Mouse (Mus musculus) liver, embryonic 12.5 days (tissue): ENCODE results near the gene Gm27179. TPM values are rescaled to one million over a fixed set of nuclear protein-coding genes. Genes with fewer than 3 reads are reported as not detected.
"Not testable (repeated sequence)": the region's sequence is repeated elsewhere in the genome, so short reads cannot be mapped to it uniquely, and the experiment has no call there.

Experiments
- ATAC-seq: fragments of 200-750 bp; cut with Nextera tagmentation; 2 replicates; pipeline ENCODE4 v1.8.0; 2017; ENCODE audit warnings: moderate number of reproducible peaks, mild to moderate bottlenecking, moderate library complexity
- H3K27ac ChIP-seq: fragments of 300-500 bp; sonication (generic); 2 replicates; pipeline ENCODE4 v1.5.1; 2016; ENCODE audit warnings: mild to moderate bottlenecking
- H3K27me3 ChIP-seq: fragments of 300-500 bp; sonication (generic); replicated peaks from 2 replicates; pipeline ENCODE4 v1.6.1; 2016; ENCODE audit warnings: mild to moderate bottlenecking, moderate library complexity
- H3K36me3 ChIP-seq: fragments of 300-500 bp; sonication (generic); 2 replicates; pipeline ENCODE4 v1.6.1; 2016; ENCODE audit warnings: mild to moderate bottlenecking, moderate library complexity
- H3K4me1 ChIP-seq: fragments of 300-500 bp; sonication (generic); 2 replicates; pipeline ENCODE4 v1.6.1; 2016
- H3K4me2 ChIP-seq: fragments of 300-500 bp; sonication (generic); 2 replicates; pipeline ENCODE4 v1.6.1; 2016; ENCODE audit warnings: mild to moderate bottlenecking, moderate library complexity
- H3K4me3 ChIP-seq: fragments of 300-500 bp; sonication (generic); 2 replicates; pipeline ENCODE4 v1.5.1; 2016; ENCODE audit warnings: mild to moderate bottlenecking, moderate library complexity
- H3K9ac ChIP-seq: fragments of 300-500 bp; sonication (generic); 2 replicates; pipeline ENCODE4 v1.6.1; 2016; ENCODE audit warnings: mild to moderate bottlenecking, moderate library complexity
- H3K9me3 ChIP-seq: fragments of 300-500 bp; sonication (generic); replicated peaks from 2 replicates; pipeline ENCODE4 v1.6.1; 2016; ENCODE audit warnings: mild to moderate bottlenecking, moderate library complexity
- WGBS: fragments of 180-500 bp; shearing (Covaris S2); methylation state at CpG from one replicate; pipeline ENCODE4 v1.1.7; 2016; ENCODE audit not compliant: insufficient replicate concordance; 5-methylcytosine and 5-hydroxymethylcytosine counted together
- polyA plus RNA-seq: library from polyadenylated mRNA; unstranded; fragments of >200 nt; fragmentation: Nextera tagmentation; extraction: Ambion mirVana; gene quantifications from 2 replicates; pipeline ENCODE4 v1.2.1, GENCODE M21; 2016

Gm27179 gene
- polyA plus RNA-seq: 0.07 TPM in 1 of 2 replicates, not detected in the other

- H3K27ac ChIP-seq, H3K9ac ChIP-seq, H3K4me1 ChIP-seq, H3K9me3 ChIP-seq, ATAC-seq, H3K4me2 ChIP-seq, H3K36me3 ChIP-seq, H3K27me3 ChIP-seq, H3K4me3 ChIP-seq: not testable (repeated sequence)
- no CpG with 5 or more reads among the region's 2 CpGs for WGBS
These were observed at the start of gene Gm27179 for GRCm38 (mm10) chr14:69512449-69512848. Gene Gm27179 (minus strand): TSS chr14:69512549.

DNA sequence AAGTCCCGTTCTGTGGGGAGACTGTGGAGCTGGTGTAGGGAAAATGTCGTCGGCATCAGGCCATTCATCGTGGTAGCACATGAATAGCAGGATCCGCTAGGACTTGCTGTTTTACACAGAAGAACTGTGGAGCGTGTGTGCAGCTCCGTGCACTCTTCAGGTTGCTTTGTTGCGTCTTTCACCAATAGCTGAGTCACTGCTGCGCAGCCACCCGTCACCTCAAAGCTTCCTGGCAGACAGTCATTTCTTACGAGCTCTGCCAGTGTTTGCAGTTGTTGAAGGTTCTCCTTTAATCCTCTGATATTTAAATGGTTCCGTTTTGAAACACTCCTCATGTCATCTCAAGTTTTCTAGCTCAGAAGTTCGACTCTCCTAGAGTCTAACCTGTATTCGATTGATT is 45.2 kb upstream of the Gm27179 start:
- not testable (repeated sequence) for H3K4me2 ChIP-seq, H3K9ac ChIP-seq, H3K9me3 ChIP-seq, H3K27me3 ChIP-seq, H3K4me3 ChIP-seq, H3K27ac ChIP-seq, ATAC-seq, H3K36me3 ChIP-seq, H3K4me1 ChIP-seq
- no CpG with 5 or more reads among the region's 14 CpGs for WGBS

DNA sequence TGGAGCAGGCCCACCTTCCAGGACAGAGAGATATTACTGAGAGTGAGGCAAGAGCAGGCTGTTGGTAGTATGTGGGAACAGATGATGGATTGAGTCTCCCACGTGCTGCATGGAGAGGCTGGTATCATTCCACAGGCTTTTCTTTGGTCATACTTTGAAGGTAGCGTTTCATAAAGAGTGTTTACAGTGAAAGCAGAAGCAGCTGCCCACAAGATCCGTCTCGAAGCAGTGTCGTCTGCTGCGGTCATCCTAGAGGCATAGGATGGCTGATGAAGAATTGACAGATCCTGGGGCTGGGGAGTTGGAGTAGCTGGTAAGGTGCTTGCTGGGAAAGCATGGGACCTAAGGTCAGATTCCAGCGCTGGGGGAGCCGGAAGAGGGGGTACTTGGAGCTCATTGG is 44.5 kb upstream of the Gm27179 start:
- H3K27me3 ChIP-seq, H3K4me1 ChIP-seq, H3K36me3 ChIP-seq, ATAC-seq, H3K4me3 ChIP-seq, H3K27ac ChIP-seq, H3K4me2 ChIP-seq, H3K9ac ChIP-seq, H3K9me3 ChIP-seq: not testable (repeated sequence)
- no CpG with 5 or more reads among the region's 8 CpGs for WGBS

DNA sequence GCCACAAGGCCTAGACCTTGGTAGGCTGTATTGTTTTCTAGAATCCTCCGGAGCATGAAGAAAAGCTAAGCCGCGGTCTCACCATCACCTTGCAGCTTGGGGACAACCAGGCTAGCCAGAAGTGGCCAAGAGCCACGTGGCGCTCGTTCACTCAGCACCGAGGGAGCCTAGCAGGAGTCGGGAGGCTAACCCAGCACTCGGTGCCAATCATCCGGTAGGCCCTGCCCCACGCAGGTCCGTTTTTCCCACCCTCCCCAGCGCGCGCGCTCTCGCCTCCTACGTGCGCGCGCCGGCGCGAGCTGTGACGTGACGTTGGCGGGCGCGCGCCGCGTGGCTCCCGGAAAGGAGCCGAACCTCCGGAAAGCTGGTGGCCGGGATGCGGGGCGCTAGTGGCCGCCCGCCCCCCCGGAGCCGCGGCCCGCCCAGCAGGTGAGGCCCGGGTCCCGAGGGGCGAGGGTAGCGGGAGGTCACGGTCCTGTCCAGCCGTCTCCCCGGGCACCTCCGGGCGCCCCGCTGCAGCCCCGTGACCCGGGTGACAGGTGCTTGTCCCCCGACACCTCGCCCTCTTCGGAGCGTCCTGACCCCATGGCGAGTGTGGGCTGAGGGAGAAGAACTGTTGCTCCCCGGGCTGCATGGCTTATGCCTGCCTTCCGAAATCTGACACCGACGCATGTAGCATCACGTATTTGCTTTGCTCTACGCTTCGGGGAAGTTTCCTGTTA is 42.9 kb upstream of the Gm27179 start, which contains the start of gene Entpd4b:
Gene Entpd4b (plus strand): TSS at position 315 of the 722 bp plus-strand sequence.
- H3K27me3 ChIP-seq, H3K4me3 ChIP-seq, H3K4me2 ChIP-seq, H3K9me3 ChIP-seq, H3K4me1 ChIP-seq, H3K27ac ChIP-seq, H3K36me3 ChIP-seq, H3K9ac ChIP-seq: not testable (repeated sequence)
- no CpG with 5 or more reads among the region's 68 CpGs for WGBS
- peak; percentile 95 for ATAC-seq

GRCm38 (mm10) chr14:69547310-69547709 is 35.0 kb upstream of the Gm27179 start:
- H3K27ac ChIP-seq, ATAC-seq, H3K36me3 ChIP-seq, H3K9me3 ChIP-seq, H3K4me2 ChIP-seq, H3K27me3 ChIP-seq, H3K9ac ChIP-seq, H3K4me1 ChIP-seq, H3K4me3 ChIP-seq: not testable (repeated sequence)
- no CpG with 5 or more reads among the region's 4 CpGs for WGBS

- not testable (repeated sequence) for H3K4me1 ChIP-seq, ATAC-seq, H3K4me2 ChIP-seq, H3K27me3 ChIP-seq, H3K9ac ChIP-seq, H3K9me3 ChIP-seq, H3K36me3 ChIP-seq, H3K4me3 ChIP-seq, H3K27ac ChIP-seq
- no CpG with 5 or more reads among the region's 2 CpGs for WGBS
These were observed 32.7 kb upstream of the Gm27179 start for GRCm38 (mm10) chr14:69545052-69545451.

GRCm38 (mm10) chr14:69544033-69544432 is 31.7 kb upstream of the Gm27179 start:
- not testable (repeated sequence) for H3K4me1 ChIP-seq, H3K4me3 ChIP-seq, H3K9ac ChIP-seq, H3K27ac ChIP-seq, H3K27me3 ChIP-seq, H3K4me2 ChIP-seq, H3K36me3 ChIP-seq, H3K9me3 ChIP-seq, ATAC-seq
- no CpG with 5 or more reads among the region's 7 CpGs for WGBS

GRCm38 (mm10) chr14:69542695-69543094 is 30.3 kb upstream of the Gm27179 start:
- ATAC-seq, H3K27ac ChIP-seq, H3K9ac ChIP-seq, H3K27me3 ChIP-seq, H3K4me2 ChIP-seq, H3K4me1 ChIP-seq, H3K9me3 ChIP-seq, H3K4me3 ChIP-seq, H3K36me3 ChIP-seq: not testable (repeated sequence)
- no CpG with 5 or more reads among the region's 7 CpGs for WGBS

- not testable (repeated sequence) for H3K4me3 ChIP-seq, H3K4me1 ChIP-seq, H3K27me3 ChIP-seq, H3K36me3 ChIP-seq, H3K9me3 ChIP-seq, H3K4me2 ChIP-seq, H3K27ac ChIP-seq, H3K9ac ChIP-seq
- WGBS: no CpG with 5 or more reads among the region's 5 CpGs
- ATAC-seq: peak; percentile 96
These were observed 27.8 kb upstream of the Gm27179 start for GRCm38 (mm10) chr14:69540113-69540512.

- no CpG with 5 or more reads among the region's 7 CpGs for WGBS
- not testable (repeated sequence) for H3K36me3 ChIP-seq, H3K4me3 ChIP-seq, H3K9me3 ChIP-seq, H3K4me1 ChIP-seq, H3K9ac ChIP-seq, H3K27ac ChIP-seq, H3K27me3 ChIP-seq, H3K4me2 ChIP-seq
- ATAC-seq: peak; percentile 86
These were observed 24.2 kb upstream of the Gm27179 start for GRCm38 (mm10) chr14:69536539-69536938.

DNA sequence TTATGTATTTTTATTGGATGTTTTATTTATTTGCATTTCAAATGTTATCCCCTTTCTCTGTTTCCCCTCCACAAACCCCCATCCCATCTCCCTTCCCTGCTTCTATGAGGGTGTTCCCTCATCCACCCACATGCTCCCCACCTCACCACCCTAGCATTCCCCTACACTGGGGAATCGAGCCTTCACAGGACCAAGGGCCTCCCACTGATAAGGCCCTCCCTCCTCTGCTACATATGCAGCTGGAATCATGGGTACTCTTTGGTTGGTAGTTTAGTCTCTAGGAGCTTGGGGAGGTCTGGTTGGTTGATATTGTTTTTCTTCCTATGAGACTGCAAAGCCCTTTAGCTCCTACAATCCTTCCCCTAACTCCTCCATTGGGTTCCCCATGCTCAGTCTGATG is 13.9 kb upstream of the Gm27179 start:
- H3K4me3 ChIP-seq, H3K27ac ChIP-seq, H3K9ac ChIP-seq, H3K4me1 ChIP-seq, H3K9me3 ChIP-seq, H3K4me2 ChIP-seq, H3K27me3 ChIP-seq, H3K36me3 ChIP-seq: not testable (repeated sequence)
- no CpG with 5 or more reads among the region's 1 CpGs for WGBS
- ATAC-seq: peak; percentile 88

GRCm38 (mm10) chr14:69523001-69523400 is 10.7 kb upstream of the Gm27179 start:
- H3K27ac ChIP-seq: not testable (repeated sequence)

DNA sequence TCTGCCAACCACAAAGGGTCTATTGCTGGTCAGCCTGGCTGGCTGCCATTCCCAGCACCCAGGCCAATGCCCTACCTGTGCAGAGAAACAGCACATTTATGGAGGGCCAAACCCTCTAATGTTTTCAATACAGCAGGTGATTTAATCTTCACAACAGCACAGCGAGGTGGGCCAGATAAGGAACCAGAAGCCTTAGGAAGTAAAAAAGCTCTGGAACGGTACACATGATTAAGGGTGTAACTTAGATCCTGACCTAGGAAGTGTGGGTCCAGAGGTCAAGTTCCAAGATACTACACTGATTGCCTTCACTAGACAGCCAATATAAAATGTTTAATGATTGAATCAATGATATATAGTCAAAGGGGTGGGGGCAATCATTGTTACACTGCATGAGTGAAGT is 8.5 kb upstream of the Gm27179 start:
- H3K27me3 ChIP-seq, H3K9me3 ChIP-seq, ATAC-seq, H3K9ac ChIP-seq, H3K27ac ChIP-seq, H3K4me1 ChIP-seq, H3K4me2 ChIP-seq, H3K36me3 ChIP-seq, H3K4me3 ChIP-seq: not testable (repeated sequence)
- WGBS: no CpG with 5 or more reads among the region's 2 CpGs

More at GRCm38 (mm10) chr14:69523001-69523400, 10.7 kb upstream of the Gm27179 start:
- not testable (repeated sequence) for H3K4me1 ChIP-seq, H3K36me3 ChIP-seq, H3K4me3 ChIP-seq, H3K4me2 ChIP-seq, H3K9me3 ChIP-seq, H3K9ac ChIP-seq, H3K27me3 ChIP-seq
- ATAC-seq: peak; percentile 93
- no CpG with 5 or more reads among the region's 1 CpGs for WGBS
